Mouse (Mus musculus) neutrophil, adult 5-6 weeks (primary cell): ENCODE data around the gene Adgra3. TPM values are rescaled to one million over a fixed set of nuclear protein-coding genes. Genes with fewer than 3 reads are reported as not detected.

Experiments used
- ATAC-seq: fragments of 151-379, 151-347 bp; 2 replicates; pipeline ENCODE4 v1.8.0; 2017; ENCODE audit warnings: mild to moderate bottlenecking, moderate TSS enrichment; ENCODE audit not compliant: insufficient number of reproducible peaks, poor library complexity, low FRiP score, severe bottlenecking; ENCODE audit errors: extremely low read depth
- total RNA-seq: library from RNA; stranded (forward); fragments of 200-1000 nt; gene quantifications from 2 replicates; pipeline ENCODE4 v1.2.3, GENCODE M21; 2017

The Adgra3 gene
- total RNA-seq, 1 experiment from 2014 or later = 0.35 TPM

DNA sequence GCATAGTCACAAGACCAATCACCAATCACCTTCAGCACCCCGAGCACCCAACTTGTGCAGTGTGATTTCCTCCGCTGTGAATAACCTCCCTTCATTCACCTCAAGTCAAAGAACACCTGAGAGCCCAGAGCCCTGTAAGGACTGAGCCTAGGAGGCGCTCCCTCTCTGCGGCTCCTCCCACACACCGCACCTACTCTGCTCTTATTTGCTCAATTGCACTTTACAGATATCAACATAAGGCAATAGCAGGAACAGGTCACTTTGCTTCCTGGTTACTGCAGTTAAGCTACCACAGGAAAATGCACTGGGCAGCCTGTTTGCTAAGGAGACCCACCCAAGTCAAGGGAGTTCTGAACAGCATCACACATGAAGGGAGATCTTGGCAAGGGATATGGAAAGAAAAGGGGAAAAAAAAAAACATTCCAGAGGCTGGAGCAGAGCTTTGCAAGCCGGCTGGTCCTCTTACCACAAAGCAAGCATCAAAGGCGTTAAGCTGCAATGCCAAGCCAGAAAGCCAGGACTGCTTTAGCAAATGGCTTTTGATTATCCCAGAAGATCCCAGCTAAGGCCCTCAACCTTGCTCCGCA lies 68.0 kb downstream of the Adgra3 start:
- ATAC-seq = no peak

DNA sequence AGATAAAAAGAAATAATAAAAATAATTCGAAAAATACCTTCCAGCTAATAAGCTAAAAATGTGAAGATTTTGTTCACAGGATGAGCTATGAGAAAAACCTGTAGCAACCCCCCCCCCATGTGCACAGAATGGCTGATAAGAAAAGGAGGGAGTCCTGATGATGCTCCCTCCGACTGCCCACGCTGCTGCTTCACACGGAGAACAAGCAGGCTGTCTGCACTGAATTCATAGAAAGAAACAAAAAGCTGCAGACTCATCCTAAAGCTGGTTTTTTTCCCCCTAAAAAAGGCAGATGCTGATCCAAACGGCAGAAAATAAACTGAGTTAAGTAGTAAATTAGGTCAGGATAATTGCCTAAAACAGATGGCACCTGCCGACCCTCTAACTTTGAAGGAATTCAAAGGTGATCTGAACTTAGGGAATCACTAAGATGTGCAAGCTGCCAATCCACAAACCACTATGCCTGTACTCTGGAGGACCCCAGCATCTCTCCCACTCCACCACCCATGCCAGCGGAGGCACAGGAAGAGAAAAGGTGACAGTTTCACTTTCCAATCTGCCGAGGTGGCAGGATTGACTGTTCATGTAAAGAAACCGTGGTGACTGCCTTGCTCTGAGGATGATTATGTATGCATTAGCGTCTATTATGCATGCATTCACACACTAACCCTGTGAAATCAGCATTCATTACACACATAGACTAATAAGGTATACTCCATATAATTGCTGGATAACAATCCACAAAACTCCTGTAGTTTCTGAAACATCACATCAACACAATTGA lies 70.6 kb downstream of the Adgra3 start:
- ATAC-seq = no peak

DNA sequence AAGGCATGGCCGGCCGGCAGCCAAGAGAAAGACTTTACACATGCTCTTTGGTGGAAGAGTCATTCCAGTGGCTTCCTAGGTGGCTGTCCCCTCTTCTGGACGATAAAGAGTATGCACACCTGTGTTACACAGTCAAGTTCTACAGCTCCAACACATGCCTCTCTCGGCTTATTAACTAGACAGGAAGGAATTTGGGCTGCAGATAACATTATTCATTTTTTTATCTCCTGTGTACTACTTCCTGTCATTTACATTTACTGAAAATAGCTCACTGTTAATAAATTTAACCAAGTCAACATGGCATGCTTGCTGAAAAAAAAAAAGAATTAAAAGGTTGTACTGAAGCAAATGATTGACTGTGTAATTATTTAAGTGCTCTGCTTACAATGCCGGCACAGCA lies 78.1 kb downstream of the Adgra3 start:
- ATAC-seq = no peak

DNA sequence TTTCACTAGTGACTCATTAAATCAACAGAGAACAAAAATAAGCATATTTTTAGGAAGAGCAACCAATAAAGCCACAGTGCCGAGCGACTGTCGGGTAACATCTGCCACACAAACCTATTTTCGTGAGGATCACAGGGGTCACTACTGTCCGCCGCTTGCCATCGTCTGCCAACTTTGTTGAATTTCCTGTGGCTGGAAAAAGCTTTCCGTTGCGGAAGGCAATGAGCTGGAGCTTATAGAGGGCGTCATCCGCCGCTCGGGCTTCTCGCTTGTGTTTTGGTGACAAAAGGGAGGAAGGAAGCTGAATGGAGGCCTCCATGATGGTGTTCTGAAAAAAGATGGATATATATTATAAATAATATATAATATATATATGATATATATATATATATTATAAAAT lies 79.6 kb downstream of the Adgra3 start:
- ATAC-seq = no peak

DNA sequence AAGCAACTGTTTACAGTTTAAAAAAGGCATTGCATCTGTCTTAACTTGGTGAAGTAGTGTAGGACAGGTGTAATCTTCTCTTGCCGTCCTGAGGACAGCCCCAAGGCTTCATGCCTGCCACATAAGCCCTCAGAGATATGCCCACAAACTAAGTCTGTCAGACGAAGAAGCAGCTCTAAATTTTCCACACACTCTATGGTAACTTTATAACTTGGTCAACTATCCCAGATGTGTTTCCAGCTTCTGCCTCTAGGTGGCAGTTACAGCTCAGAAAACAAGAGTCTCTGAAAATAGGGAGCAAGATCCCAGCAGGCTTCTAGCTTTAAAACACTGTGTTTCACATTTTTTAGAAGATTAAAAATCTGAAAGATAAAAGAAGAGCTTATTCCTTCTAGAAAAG lies 82.8 kb downstream of the Adgra3 start:
- ATAC-seq = no peak

DNA sequence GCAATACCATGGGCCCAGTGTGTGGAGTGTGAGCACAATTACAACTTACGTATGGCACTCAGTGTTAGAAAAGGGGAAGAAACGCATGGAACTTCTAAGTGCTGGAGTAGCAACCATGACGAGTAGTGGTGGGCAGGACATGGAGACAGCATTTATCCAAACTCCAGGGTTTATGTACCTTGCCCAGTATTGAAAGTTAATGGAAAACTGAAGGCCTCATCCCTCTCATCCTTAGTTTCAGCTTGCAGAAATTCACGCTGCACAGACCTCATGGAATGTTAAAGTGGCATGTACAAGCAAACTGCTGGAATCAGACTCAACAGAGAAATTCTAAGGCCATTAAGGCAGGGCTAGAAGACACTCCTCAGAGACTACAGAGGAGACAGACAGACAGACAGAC lies 84.6 kb downstream of the Adgra3 start:
- no peak for ATAC-seq

DNA sequence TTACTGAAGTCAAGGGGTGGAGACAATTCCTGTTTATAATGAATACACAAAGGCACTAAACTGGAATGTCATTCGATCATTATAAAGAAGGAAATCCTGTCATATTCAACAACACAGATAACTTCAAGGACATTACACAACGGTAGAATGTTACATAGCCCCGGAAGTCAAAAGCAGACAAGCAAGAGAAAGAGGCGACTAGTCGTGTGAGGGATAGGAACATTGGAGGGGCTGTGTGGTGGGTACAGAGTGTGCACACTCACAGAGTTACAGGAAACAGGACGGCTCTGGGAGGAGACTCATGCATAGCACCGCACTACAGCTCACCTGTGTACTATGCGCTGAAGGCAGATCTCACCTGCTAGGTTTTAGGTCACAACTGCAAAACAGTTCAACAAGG lies 89.1 kb downstream of the Adgra3 start:
- ATAC-seq = no peak

DNA sequence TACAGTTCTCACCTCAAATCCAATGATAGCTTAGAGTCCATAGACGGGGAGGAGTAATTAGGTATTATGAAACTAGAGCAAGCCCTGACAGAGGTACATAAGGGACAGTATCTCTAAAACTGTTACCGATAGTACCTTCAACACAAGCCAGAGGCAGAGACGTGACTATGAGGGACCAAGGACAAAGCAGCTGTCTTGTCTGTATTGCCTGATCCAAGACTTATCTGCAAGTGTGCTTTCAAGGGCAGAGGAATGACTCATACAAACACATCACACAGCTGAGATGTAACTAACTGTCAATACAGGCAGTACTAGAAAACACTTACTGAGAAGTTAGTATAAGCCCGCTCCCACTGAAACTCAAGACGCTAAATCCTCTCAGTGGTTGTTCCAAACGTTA lies 91.1 kb downstream of the Adgra3 start:
- ATAC-seq = no peak

DNA sequence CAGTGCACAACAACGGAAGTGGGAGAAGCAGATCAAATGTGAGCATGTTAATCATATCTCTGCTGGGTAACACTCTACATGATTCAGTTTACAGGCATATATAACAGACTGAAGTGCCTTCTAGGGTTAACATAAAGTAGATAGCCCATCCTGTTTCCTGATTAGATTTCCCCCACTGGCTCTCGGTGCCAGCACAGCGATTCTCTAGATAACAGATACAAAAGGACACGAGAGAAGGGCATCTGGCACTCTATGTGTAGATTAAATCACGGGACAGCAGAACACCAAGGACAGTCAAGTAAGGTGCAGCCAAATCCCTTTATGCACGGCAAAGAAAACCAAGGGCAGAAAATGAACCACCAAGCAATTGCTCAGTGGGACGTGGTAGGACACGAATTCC lies 93.0 kb downstream of the Adgra3 start:
- no peak for ATAC-seq

DNA sequence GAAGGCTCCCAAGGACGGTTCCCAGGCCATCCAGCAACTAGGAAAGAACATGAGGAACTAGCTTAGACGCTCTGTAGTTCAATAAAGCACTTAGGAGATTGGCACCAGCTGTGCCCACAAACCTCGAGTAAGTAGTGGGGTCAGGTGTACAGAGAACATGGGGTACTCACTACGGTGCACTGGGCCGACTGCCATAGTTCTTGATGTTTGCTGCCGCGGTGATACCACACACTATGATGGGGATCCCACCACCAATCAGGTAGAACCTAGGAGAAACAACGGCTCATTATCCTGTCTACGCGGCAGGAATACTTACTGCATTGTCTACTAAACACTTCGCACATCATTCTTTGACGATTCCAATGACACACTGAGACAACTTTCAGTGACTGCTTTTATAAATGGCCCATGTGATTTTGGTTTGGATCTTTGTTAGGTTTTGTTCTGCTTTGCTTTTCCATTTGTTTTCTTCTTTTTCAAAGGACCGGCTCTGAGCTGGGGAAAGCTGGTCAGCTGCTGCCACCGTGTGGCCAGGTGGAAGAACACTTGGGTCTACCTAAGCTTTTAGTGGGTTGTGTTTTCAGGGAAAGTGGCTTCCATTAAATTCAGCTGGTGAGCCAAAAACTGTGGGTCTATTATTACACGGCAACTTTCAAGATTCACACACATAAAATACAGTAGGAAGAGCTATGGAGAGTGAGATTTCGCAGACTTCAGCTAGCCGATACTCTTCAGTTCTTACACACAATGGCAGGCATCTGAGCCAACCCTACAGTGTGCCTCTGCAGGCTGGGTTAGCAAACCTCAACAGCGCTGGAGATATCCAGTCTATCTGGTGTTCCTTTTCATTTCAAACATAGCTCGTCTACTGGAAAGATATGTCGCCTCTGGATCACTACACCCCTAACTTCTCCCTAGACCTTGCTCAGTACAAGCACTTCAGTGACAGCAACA lies 97.1 kb downstream of the Adgra3 start:
- no peak for ATAC-seq

DNA sequence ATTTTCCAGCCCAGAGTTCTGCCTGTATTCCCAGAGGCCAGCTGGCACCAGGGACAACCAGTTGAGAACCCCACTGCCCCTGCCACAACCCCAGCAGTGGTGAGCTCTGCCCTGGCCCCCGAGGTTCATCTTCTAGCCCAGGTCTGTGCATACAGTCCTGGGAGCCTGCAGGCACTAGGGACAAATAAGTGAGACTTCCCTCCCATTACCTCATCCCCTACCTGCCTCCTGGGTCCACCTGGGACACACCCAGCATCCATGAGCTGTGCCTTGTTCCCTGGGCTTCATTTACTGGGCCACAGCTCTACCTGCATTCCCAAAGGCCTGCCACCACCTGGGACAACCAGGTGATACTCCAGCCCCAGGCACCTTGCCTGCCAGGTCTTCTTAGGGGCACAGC lies 122.5 kb downstream of the Adgra3 start:
- ATAC-seq = no peak

DNA sequence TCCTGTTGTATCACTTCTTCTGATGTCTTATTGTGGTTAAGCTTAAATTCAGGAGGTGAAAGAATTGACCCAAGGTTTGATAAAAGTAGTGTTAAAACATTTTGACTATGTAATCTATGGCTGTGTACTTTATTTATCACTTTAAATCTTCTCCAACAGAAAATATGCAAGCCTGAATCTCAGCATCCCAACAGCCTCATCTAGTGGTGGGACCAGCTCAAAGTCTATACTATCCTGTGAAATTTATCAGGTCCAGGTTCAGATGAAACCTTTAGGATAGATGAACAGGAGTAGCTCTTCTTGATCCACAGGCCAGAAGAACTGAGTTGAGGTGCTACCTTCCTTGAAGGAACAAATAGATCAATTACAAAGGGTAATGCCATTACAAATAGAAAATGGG lies 134.1 kb downstream of the Adgra3 start:
- ATAC-seq = no peak

DNA sequence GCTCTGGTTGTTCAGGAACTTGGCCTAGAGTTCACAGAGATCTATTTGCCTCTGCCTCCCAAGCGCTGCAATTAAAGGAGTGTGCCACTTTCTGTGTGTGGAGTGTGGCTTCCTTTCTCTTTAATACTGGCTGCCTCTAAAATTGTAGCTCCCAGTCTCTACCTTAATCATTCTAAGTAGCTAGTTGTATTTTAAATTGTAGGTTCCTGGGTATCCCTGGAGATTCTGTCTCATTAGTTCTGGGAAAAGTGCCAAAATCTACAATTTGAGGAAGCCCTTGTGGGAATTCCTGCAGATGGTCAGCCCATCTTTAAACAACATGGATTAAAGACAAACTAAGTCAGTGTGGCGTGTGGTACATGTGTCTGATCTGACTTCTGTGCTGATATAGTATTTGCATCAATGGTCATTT lies 143.1 kb downstream of the Adgra3 start:
- ATAC-seq = no peak
